Mouse (Mus musculus) liver, postnatal 0 days (tissue): Measurements from ENCODE around the gene Olfr814.
"Not testable (repeated sequence)": the region's sequence is repeated elsewhere in the genome, so short reads cannot be mapped to it uniquely, and the experiment has no call there.

Experiments
- CTCF ChIP-seq: sonication (generic); IDR thresholded peaks from 2 replicates; pipeline ENCODE4 v1.5.1; 2016; ENCODE audit warnings: antibody characterized with exemption, low read depth
- EP300 ChIP-seq: IDR thresholded peaks from 2 replicates; pipeline ENCODE4 v1.6.1; 2016; ENCODE audit warnings: antibody characterized with exemption, low read depth, mild to moderate bottlenecking

DNA sequence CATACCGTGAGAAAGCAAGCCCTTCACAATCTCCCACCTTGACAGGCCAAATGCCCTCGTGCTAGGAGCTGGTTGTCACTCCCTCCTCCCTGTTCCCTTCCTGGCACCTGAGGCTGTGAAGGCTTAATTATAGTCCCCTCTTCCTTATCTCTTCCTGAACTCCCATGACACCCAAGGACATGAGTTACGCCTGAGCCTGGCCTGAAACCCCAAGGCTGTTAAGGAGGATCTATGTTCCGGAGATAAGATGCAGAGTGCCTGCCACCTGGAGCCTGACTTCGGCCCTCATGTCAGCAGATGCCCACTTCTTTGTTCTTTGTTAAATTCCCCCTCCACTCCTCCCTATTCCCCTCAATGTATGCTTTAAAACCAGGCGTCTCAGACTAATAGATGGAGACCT lies 5.8 kb upstream of the Olfr814 start:
- TF ChIP-seq CTCF, EP300: not testable (repeated sequence)
